Mouse (Mus musculus): ENCODE data around the gene Stx5a.
"Not testable (repeated sequence)": the region's sequence is repeated elsewhere in the genome, so short reads cannot be mapped to it uniquely, and the experiment has no call there.

Stx5a gene

DNA sequence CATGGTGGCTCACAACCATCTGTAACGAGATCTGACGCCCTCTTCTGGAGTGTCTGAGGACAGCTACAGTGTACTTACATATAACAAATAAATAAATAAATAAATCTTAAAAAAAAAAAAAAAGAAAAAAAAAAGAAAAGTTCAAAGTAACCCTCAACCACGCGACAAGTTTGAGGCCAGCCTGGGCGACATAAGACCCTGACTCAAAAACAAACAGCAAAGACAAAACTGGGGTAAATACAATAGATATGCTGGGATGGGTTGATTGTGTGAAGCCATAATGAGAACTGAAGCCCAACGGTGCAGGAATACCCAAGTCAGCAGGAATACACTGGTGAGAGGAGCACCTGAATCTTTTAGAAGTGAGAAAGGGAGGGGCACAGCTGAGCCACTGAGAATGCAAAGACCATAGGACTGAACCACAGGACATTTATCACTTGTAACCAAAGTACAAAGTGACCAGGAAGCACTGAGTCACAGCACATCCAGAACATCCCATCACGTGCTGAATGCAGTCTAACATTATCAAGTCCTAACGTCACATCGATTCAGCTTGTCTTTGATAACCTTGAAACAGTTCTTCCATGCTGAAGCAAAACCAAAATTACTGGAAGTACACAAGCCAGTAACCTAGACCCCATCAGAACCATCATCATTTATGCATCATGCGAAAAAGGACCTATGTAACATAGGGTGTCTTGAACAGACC lies 24.3 kb upstream of the Stx5a start:
- DNase-seq (ENCODE audit: low spot score) = no peak

DNA sequence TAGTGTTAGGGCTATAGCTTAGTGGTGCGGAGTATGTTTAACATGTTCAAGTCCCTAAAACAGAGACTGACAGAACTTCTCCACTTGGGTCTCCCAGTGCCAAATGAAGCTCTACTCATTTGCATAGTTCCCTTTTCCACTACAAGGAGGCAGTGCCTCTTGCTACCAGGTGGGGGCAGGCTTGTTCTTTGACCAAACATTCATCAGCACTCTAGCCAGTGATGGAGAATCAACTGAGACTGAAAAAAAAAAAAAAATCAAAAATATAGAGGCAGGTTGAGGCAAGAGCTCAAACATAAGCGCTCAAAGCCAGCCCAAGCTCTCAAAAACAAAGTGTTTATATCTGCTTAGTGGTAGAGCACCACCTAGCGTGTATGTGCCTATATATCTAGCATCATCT lies 22.9 kb upstream of the Stx5a start:
- DNase-seq (ENCODE audit: low spot score) = peak; percentile 77

DNA sequence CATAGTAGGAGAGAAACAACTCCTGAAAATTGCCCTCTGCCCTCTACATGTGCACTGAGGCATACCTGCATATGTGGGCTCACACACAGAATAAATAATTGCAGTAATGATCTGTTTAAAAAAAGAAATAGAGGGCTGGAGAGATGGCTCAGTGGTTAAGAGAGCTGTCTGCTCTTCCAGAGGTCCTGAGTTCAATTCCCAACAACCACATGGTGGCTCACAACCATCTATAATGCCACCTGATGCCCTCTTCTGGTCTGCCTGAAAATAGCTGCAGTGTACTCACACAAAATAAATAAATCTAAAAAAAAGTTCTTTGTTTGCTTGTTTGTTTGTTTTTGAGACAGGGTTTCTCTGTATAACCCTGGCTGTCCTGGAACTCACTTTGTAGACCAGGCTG lies 22.2 kb upstream of the Stx5a start:
- DNase-seq (ENCODE audit: low spot score) = not testable (repeated sequence)

DNA sequence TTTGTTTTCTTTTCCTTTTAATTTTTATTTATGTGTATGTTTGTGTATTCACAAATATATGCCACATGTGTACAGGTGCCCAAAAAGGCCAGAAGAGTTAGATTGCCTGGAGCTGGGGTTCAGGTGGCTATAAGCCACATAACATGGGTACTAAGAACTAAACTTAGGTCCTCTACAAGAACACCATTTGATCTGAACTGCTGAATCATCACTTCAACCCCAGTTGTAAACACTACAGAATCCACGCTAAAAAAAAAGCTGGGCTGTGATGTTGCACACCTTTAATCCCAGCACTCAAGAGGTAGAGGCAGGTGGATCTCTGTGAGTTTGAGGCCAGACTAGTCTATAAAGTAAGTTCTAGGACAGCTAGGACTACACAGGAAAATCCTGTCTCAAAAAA lies 19.8 kb upstream of the Stx5a start:
- no peak for DNase-seq (ENCODE audit: low spot score)

DNA sequence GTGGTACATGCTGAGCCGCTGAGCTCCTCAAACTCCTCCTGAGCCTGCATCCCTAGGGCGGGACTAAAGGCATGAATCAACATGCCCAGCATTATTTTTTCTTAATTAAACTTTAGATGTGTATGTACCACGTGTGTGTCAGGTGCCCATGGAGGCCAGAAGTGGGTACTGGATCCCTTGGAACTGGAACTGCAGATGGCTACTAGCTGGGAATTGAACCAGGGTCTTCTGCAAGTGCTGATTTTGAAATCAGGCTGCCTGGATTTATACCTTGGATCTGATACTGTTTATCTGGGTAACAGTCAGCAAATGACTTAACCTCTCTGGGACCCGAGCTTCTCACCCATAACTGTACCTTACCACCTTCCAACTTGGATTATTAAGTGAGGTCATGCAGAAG lies 19.2 kb upstream of the Stx5a start:
- no peak for DNase-seq (ENCODE audit: low spot score)

DNA sequence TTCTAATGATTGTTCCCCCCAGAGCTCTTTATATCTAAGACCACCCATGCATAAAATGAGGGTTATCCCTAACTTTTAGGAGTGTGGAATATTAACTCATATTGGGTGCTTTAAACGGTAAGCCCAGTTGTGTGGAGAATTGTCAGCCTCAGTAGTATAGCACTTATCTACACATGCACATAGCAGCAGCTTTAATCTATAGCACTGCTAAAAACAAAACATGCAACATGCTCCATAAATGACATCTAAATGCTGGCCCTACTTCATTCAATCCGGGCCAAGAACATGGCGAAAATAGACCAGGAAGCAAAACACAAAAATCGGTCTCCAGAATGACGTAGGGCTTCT lies 18.7 kb upstream of the Stx5a start:
- DNase-seq (ENCODE audit: low spot score) = no peak

GRCm38 (mm10) chr19:8722907-8723573 lies 18.2 kb upstream of the Stx5a start, which contains the start of gene Slc3a2:
Slc3a2 (minus strand) TSS chr19:8723369.
- DNase-seq (ENCODE audit: low spot score) = peak; percentile 96

GRCm38 (mm10) chr19:8723574-8724346 lies 17.5 kb upstream of the Stx5a start:
- peak; percentile 37 for DNase-seq (ENCODE audit: low spot score)

GRCm38 (mm10) chr19:8724392-8724791 lies 16.8 kb upstream of the Stx5a start:
- DNase-seq (ENCODE audit: low spot score) = no peak

- DNase-seq (ENCODE audit: low spot score) = no peak
Measured at GRCm38 (mm10) chr19:8725081-8725613, 16.1 kb upstream of the Stx5a start.

DNA sequence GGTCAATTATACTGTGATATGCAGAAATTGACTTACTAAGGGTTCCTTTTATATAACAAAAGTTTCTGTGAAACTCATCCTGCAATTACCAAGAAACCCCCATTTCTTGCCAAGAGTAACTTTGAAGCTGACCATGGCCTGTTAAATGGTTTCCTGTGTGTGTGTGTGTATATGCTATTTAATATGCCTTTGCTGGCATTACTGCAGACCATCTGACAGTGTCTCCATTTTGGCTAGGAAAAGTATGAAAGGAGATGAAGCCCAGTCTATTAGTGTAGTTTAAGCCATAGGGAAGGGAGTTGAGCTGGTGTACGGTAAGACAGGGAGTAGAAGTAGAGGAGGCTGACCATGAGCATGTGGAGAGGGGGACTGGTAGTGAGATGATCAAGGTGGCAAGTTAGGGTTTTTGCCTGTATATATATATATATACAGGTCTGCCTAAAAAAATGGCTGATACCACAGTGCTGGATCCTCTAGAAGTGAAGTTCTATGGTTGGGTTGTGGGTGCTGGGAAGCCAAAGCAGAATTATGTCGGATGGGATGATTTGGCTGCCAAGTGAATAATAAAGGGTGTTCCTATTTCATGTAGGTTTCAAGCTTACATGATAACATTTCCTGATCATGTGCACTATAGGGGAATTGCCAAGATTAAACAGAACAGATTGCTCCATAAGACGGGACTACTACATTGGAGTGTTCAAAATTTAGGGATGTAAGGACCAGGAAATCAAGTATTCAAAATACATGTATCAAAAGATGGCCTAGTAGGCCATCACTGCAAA lies 14.4 kb upstream of the Stx5a start:
- peak; percentile 48 for DNase-seq (ENCODE audit: low spot score)

DNA sequence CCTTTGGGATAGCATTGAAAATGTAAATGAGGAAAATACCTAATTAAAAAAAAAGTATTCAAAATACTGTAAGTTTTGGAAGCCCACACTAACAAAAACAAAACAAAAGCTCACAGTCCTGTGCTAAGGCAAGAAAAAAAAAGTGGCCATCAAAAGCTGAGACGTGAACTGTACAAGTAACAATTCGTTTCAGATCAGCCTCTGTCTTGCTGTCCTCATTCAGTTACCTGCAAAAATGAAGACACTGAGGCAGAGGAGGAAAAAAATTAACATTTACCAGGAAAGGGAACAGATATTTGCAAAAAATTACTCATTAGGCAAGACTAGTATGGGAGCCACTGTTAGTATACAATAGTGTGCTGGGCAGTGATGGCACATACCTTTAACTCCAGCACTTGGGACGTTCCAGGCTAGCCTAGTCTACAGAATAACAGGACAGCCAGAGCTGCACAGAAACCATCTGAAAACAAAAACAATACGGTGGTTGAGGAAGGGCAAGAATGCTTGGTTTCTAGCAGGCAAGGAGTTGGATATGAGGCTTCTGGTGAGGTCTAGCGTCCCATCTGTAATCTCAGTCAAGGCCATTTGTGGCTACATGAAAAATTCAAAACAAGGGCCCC lies 13.6 kb upstream of the Stx5a start:
- DNase-seq (ENCODE audit: low spot score) = peak; percentile 58

- DNase-seq (ENCODE audit: low spot score) = not testable (repeated sequence)
Measured at GRCm38 (mm10) chr19:8728335-8729099, 12.7 kb upstream of the Stx5a start.

- no peak for DNase-seq (ENCODE audit: low spot score)
Measured at GRCm38 (mm10) chr19:8734334-8734733, 6.9 kb upstream of the Stx5a start.

- DNase-seq (ENCODE audit: low spot score) = peak; percentile 96
Measured at GRCm38 (mm10) chr19:8735389-8736159, 5.6 kb upstream of the Stx5a start, which contains the start of gene Wdr74. Wdr74 (plus strand) TSS chr19:8735827.

DNA sequence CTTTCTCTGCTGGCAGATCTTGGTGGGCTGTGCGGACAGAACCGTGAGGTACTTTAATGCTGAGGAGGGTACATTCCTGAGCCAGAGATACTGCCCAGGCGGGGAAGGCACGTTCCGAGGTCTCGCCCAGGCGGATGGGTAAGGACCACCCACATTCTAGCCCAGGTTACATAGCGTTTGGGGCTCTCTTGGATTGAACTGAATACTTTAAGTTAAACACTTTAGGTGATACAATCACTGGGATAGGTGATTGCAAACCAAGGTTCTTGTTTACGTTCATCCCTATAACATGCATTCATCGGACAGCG lies 5.1 kb upstream of the Stx5a start:
- peak; percentile 53 for DNase-seq (ENCODE audit: low spot score)

DNA sequence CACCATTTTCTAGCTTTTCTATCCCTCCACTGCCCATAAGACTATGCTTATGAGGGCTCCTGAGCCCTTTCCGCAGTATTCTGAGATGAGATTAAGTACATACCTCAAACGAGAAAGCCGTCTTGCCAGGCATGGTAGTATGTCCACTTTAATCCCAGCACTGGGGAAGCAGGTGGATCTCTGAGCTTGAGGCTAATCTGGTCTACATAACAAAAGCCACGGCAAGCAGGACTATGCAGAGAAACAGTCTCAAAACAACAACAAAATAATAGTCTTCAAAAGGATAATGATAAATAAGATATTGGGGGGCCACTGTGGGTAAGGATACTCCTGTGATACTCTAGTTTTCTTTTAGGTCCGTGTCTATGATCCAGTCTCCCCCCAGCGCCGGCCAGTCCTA lies 2.3 kb upstream of the Stx5a start:
- no peak for DNase-seq (ENCODE audit: low spot score)

DNA sequence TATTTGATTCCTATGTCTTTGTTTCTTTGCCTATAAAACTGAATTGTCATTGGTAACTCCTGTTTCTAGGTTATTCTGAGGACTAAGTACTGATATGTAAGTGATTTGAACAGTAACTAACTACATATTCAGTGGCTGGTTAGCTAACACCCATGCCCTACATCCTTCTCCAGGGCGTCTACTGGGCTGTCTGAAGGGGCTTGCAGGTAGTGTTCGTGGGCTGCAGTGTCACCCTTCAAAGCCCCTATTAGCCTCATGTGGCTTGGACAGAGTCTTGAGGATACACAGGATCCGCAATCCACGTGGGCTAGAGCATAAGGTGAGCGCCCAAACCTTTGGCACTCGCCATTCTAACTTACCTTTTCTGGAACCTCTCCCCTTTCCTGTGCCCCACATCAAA lies 1.6 kb upstream of the Stx5a start:
- DNase-seq (ENCODE audit: low spot score) = no peak

DNA sequence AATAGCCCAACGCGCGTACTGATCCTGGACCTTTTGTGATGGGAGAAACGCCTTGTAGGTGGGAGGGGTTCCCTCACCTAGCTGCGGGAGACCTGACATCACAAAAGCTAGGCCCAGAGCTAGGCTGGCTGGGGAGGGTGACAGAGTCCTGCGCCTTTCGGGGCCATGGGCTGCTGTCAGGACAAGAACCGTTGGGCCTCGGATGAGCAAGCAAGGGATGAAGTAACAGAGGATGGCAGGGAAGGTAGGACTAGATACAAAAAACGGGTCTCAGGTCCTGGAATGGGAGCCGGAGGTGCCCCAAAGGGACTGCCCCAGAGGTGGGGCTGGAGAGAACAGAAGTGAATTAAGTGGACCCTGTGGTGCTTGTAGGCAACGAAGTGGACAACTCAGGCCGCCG lies 610 bp upstream of the Stx5a start, which contains the start of gene 1700092M07Rik:
TSS of gene 1700092M07Rik (plus strand) at position 116 of the 400 bp plus-strand sequence.
- no peak for DNase-seq (ENCODE audit: low spot score)

- DNase-seq (ENCODE audit: low spot score) = no peak
Measured at GRCm38 (mm10) chr19:8742176-8742575, 963 bp downstream of the Stx5a start.

Data from embryo, embryonic 10 days (tissue).